ENCODE assay signal across 8 mouse cellular contexts in genomic region chr8:99415076-99415965, GRCm38 (mm10). TPM values are rescaled to one million over a fixed set of nuclear protein-coding genes. Genes with fewer than 3 reads are reported as not detected.
DNase-seq lines count a peak whose midpoint lies in the region; ATAC-seq and TF ChIP-seq lines count a peak whose summit lies in the region.

No protein-coding gene starts in this region.

- H3K36me3 ChIP-seq in forebrain, embryonic 11.5 days (ENCODE audit: control insufficient read depth, insufficient read depth, low read length) = no peaks in the 10 kb centered on the region
- no peaks in the 10 kb centered on the region for H3K36me3 ChIP-seq in hindbrain, postnatal 0 days (ENCODE audit: insufficient read depth, low read length)
- H3K36me3 ChIP-seq in stomach, embryonic 14.5 days (ENCODE audit: control insufficient read depth, insufficient read depth, low read length) = no peaks in the 10 kb centered on the region

- peak overlapping the region; percentile 64 for H3K9ac ChIP-seq in forebrain, embryonic 11.5 days (ENCODE audit: low read length)
- peak overlapping the region; percentile 68 for H3K9ac ChIP-seq in hindbrain, postnatal 0 days (replicated peaks; ENCODE audit: low read length)
- H3K9ac ChIP-seq in stomach, embryonic 14.5 days (replicated peaks; ENCODE audit: low read depth, low read length) = no peak overlapping the region

- no peak for TF ChIP-seq CTCF in hindbrain, postnatal 0 days (IDR thresholded peaks at IDR 0.05; ENCODE audit: low read depth)

- H3K9me3 ChIP-seq in forebrain, embryonic 11.5 days (ENCODE audit: control insufficient read depth, low read length) = no peaks in the 10 kb centered on the region
- H3K9me3 ChIP-seq in hindbrain, postnatal 0 days (ENCODE audit: low read length) = no peaks in the 10 kb centered on the region
- H3K9me3 ChIP-seq in stomach, embryonic 14.5 days (ENCODE audit: control insufficient read depth, low read depth, low read length) = no peaks in the 10 kb centered on the region

- H3K4me2 ChIP-seq in forebrain, embryonic 11.5 days (ENCODE audit: low read depth, low read length, severe bottlenecking) = peak overlapping the region; percentile 94
- peak overlapping the region; percentile 79 for H3K4me2 ChIP-seq in hindbrain, postnatal 0 days (ENCODE audit: low read depth, low read length)
- H3K4me2 ChIP-seq in stomach, embryonic 14.5 days (replicated peaks; ENCODE audit: low read depth, low read length) = peak overlapping the region; percentile 88

- H3K27ac ChIP-seq in forebrain, embryonic 11.5 days (ENCODE audit: low read depth, low read length) = no peak overlapping the region
- H3K27ac ChIP-seq in hindbrain, postnatal 0 days = peak overlapping the region; percentile 73
- no peak overlapping the region for H3K27ac ChIP-seq in stomach, embryonic 14.5 days (ENCODE audit: low read length)

- peaks cover 4% of the 10 kb centered on the region for H3K27me3 ChIP-seq in forebrain, embryonic 11.5 days (ENCODE audit: control insufficient read depth, insufficient read depth, low read length)
- no peaks in the 10 kb centered on the region for H3K27me3 ChIP-seq in hindbrain, postnatal 0 days (ENCODE audit: insufficient read depth, low read length)
- peaks cover 21% of the 10 kb centered on the region; the same call in 1 of the 2 replicates for H3K27me3 ChIP-seq in stomach, embryonic 14.5 days (ENCODE audit: control insufficient read depth, insufficient read depth, low read length)

- H3K4me1 ChIP-seq in forebrain, embryonic 11.5 days (replicated peaks; ENCODE audit: control insufficient read depth, insufficient read depth, low read length) = no peaks in the 10 kb centered on the region
- 0 out of 2 replicates have a peak, but pooled peaks cover 4% of the 10 kb centered on the region for H3K4me1 ChIP-seq in hindbrain, postnatal 0 days (ENCODE audit: insufficient read depth, low read length)
- peaks cover 9% of the 10 kb centered on the region; the same call in 1 of the 2 replicates for H3K4me1 ChIP-seq in stomach, embryonic 14.5 days (ENCODE audit: control insufficient read depth, insufficient read depth, low read length)

- peak overlapping the region; percentile 61 for H3K4me3 ChIP-seq in forebrain, embryonic 11.5 days (ENCODE audit: low read depth, low read length)
- peak overlapping the region; percentile 63 for H3K4me3 ChIP-seq in hindbrain, postnatal 0 days (ENCODE audit: low read length)
- peak overlapping the region; percentile 41 for H3K4me3 ChIP-seq in stomach, embryonic 14.5 days (ENCODE audit: low read depth, low read length)

- peak; percentile 5 for DNase-seq in adrenal gland, postnatal 10 days
- DNase-seq in adrenal gland, adult 2 months = no peak
- DNase-seq in brain, adult 2 months (ENCODE audit: low read depth, low spot score) = peak; percentile 71
- peak; percentile 70 for DNase-seq in forebrain, embryonic 11.5 days (ENCODE audit: low spot score)
- DNase-seq in hindbrain, postnatal 0 days (ENCODE audit: low spot score) = peak; percentile 56
- DNase-seq in lung, postnatal 4 days = peak; percentile 5 to 35

- under 1% methylated on average over 48 of the region's 48 CpGs for WGBS in forebrain, embryonic 11.5 days
- under 1% methylated on average over 48 of the region's 48 CpGs for WGBS in hindbrain, postnatal 0 days
- WGBS in stomach, embryonic 14.5 days = 1% methylated on average over 48 of the region's 48 CpGs

- ATAC-seq in forebrain, embryonic 11.5 days (replicated peaks; ENCODE audit: low FRiP score) = peak; percentile 25
- peak; percentile 60; the same call in 1 of the 2 replicates for ATAC-seq in hindbrain, postnatal 0 days
- no peak for ATAC-seq in stomach, embryonic 14.5 days (ENCODE audit: insufficient number of reproducible peaks, insufficient read depth, low FRiP score, low read depth)
- no peak for ATAC-seq in monocyte, adult 5-6 weeks (replicated peaks; ENCODE audit: insufficient number of reproducible peaks, low FRiP score, low TSS enrichment, poor library complexity, severe bottlenecking)

RNA-seq across cellular contexts. Expression of gene Cdh8, which starts 0.9 kb away (rescaled TPM):
- total RNA-seq in adrenal gland, postnatal 10 days (2021) = under 1 TPM; 0.27 to 0.94 TPM
- not detected for total RNA-seq in adrenal gland, adult 2 months (2021)
- polyA plus RNA-seq in adrenal gland, adult 2 months (2012; rRNA removed) = not detected in 2 replicates
- polyA plus RNA-seq in forebrain, embryonic 11.5 days (2014; fragmentation: Nextera tagmentation; extraction: Ambion mirVana) = 8.7 and 12.0 TPM in 2 replicates
- 96.6 and 99.8 TPM in 2 replicates for total RNA-seq in hindbrain, postnatal 0 days (2014; rRNA removed)
- 56.2 and 57.9 TPM in 2 replicates for polyA plus RNA-seq in hindbrain, postnatal 0 days (2015; fragmentation: Nextera tagmentation; extraction: Ambion mirVana)
- polyA plus RNA-seq in stomach, embryonic 14.5 days (2014; fragmentation: Nextera tagmentation; extraction: Ambion mirVana) = 3.5 and 3.6 TPM in 2 replicates
- total RNA-seq in monocyte, adult 5-6 weeks (2017) = 0.29 TPM in 1 of 3 replicates, not detected in the others

Comparison
In these comparisons a context has a peak if more than half of its experiments do, and no peak if none do; other contexts are left out.
1. ATAC-seq: peak in forebrain, embryonic 11.5 days (single experiment) and hindbrain, postnatal 0 days (single experiment); none in stomach, embryonic 14.5 days (single experiment) and monocyte, adult 5-6 weeks (single experiment).
2. RNA of gene Cdh8, which starts 0.9 kb away (total RNA-seq): 96.6 to 99.8 TPM in hindbrain, postnatal 0 days; 0.27 to 0.94 TPM in adrenal gland, postnatal 10 days, 0.29 TPM in monocyte, adult 5-6 weeks and not detected in adrenal gland, adult 2 months; every median in the first group is over 10 times any median in the second.
3. Peak in every context shown above with its lines, with median percentiles within 50 percentile points of each other: H3K4me2 ChIP-seq and H3K4me3 ChIP-seq.